Mouse (Mus musculus): Measurements from ENCODE around the gene Otulin.

Gene Otulin

DNA sequence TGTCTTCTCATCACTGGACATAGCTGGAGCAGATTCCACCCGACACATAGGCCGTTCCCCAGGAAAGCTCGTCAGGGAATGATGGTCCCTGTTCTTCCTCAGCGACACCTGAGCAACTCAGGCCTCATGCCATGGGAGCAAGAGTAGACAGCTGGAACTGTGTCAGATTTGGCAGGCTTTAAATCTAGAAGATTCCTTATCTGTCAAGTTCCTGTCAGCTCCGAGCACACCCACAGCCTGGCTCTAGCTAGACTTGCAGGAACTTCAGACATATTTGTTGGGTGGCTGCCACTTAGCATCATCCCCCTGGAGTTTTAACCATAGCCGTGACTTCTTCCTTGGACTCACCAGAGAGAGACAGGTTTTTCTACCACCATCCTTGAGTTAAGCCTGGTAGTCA, 82.4 kb downstream of the Otulin start:
- no peak for DNase-seq

DNA sequence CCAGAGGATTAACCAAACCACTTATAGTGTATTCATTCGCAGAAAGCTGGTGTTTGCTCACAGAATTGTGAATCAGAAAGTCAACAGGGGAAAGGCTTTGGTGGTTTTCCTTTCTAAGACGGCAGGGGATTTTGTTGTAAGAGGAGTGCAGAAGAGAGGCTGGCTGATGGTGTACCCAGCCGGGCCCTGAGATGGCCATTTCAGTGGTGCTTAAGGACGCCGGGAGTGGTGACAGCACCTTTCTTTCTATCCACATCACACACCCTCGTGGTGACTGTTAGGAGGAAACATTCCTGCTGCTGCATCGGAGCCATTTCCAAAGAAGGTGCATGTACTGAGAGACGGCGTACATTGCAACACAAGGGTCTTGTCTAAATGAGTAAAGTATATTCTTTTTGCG, 85.3 kb downstream of the Otulin start:
- DNase-seq, result no peak

DNA sequence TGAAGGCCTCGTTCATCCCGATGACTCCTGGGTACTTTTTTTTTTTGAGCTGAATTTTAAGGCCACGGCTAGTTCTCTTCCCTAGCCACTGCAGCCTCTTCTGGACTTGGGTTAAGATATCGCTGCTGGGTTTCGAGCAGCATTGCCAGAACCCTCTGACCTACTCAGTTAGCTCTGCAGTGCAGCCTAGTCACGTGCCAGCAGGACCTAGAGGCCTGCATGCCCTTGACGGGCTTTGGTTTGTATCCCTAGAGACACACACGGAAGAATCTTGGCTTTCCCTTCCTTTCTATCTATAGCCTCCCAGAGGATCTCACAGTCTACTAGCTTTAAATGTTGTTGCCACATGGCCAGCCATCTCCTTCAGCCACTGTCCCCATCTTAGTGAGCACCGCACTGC, 90.7 kb downstream of the Otulin start:
- DNase-seq, result peak in 1 of 2 experiments; percentile 21

- no peak for DNase-seq
Observed at GRCm38 (mm10) chr15:27537519-27538223, 92.8 kb downstream of the Otulin start.

DNA sequence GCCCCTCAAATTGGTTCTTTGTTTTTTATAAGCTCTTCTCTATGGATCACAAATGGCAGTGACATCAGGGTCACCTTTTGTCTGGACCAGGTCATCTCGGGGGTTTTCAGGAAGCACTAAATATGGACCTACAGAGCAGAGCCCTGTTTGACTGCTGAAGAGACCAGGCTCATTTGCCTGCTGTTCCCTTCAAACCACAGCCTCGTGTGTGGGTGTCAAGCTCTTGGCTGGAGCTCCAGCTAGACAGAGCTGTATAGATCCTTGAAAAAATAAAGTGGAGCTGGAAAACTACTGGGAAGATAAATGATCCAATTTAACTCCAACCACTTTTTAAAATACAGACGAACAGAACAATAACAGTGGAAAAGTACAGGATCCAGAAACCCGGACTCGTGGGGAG, 93.7 kb downstream of the Otulin start:
- no peak for DNase-seq

DNA sequence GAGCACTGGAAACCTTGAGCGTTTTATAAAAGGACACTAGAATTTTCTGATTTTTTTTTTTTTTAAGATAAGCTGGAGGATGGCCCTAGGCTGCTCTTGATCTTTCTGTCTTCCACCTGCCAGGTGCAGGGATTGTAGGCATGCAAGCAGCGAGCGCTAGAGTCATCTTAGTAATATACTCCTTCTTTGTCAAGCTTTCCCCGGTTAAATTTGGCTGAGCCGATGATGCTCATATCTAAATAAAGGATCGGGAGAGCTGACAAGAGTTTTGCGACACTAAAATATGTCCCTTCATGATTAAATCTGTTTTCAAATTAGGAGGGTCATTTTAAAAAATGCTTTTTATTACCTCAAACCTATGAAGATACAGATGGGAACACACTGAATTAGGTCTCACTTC, 94.3 kb downstream of the Otulin start:
- no peak for DNase-seq

DNA sequence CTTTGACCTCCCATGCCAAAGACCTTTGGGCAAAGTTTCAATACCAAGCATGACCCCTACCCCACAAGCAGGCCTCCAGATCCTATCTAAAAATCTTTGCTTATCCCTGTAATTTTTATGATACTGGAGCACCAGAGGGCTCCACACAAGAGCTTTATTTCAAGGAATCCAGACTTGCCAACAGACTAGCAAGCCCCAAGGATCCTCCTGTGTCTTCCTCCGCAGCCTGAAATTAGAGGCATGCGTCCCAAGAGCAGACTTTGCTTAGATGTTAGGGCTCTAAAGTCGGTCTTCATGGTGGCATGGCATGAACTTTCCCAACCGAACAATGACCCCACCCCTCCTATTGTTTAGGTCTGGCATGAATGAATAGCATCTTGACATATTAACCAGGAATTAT, 94.8 kb downstream of the Otulin start:
- no peak for DNase-seq

GRCm38 (mm10) chr15:27533036-27533435, 97.5 kb downstream of the Otulin start:
- no peak for DNase-seq

GRCm38 (mm10) chr15:27530023-27530422, 100.5 kb downstream of the Otulin start:
- DNase-seq, result no peak

GRCm38 (mm10) chr15:27528896-27529295, 101.6 kb downstream of the Otulin start:
- no peak for DNase-seq

GRCm38 (mm10) chr15:27525233-27526005, 105.1 kb downstream of the Otulin start:
- peak in 1 of 2 experiments; percentile 36 for DNase-seq

- no peak for DNase-seq
Observed at GRCm38 (mm10) chr15:27519857-27520256, 110.6 kb downstream of the Otulin start.

DNA sequence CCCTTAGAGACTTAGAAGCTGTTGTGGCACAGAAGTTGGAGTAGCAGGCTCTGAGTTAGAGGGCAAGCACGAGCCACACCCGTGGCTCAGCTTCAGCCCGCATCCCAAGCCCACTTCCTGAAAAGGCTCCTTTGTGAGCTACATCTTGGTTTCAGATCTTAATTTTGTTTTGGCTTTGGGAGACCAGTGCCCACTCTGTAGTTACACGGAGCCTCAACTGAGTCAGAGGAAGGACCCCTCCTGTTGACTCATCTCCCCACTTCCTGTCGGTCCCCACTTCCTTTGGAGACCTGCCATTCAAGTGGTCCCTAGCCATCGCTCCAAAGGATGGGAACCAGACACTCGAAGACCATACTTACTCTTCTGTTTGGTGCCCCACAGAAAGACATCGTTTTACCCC, 112.5 kb downstream of the Otulin start:
- no peak for DNase-seq

DNA sequence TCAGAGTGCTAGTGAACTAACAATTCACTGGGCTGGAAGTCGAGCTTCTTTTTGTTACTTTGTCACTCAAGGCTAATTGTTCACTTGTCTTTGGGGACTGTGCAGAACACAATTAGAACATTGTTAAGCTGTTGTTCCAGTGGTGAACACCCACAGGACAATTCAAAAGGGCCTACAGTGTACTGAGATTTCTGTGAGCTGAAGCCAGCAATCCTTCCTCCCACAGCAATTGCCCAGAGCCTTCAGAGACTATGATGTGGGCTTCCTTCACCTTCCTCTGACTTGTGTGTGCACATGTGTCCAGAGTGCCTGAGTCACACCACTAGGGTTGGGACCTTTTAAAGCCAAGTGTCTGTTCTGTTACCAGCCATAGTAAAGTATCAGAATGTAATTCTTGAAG, 113.6 kb downstream of the Otulin start:
- no peak for DNase-seq

- peak; percentile 75 to 76 for DNase-seq
Observed at GRCm38 (mm10) chr15:27508982-27509381, 121.5 kb downstream of the Otulin start.

DNA sequence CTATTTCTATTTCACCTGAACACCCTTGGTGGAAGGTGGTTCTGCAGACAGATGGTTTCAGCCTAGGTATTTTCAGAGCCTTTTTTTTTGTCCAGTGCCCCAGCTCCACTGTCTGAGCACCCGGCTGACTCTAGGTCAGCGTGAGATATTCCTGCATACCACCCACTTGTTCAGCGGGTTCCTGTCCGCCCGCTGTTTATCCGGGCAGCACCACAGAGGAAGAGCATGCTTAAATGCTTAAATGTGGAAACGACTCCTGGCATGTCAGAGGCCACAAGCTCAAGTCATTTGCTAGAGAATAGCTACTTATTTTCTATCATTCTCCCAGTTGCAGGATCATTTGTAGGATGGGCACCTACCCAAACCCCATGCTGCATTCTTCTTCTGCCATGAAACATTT, 122.3 kb downstream of the Otulin start:
- DNase-seq, result no peak

- DNase-seq, result no peak
Observed at GRCm38 (mm10) chr15:27506893-27507596, 123.4 kb downstream of the Otulin start.

DNA sequence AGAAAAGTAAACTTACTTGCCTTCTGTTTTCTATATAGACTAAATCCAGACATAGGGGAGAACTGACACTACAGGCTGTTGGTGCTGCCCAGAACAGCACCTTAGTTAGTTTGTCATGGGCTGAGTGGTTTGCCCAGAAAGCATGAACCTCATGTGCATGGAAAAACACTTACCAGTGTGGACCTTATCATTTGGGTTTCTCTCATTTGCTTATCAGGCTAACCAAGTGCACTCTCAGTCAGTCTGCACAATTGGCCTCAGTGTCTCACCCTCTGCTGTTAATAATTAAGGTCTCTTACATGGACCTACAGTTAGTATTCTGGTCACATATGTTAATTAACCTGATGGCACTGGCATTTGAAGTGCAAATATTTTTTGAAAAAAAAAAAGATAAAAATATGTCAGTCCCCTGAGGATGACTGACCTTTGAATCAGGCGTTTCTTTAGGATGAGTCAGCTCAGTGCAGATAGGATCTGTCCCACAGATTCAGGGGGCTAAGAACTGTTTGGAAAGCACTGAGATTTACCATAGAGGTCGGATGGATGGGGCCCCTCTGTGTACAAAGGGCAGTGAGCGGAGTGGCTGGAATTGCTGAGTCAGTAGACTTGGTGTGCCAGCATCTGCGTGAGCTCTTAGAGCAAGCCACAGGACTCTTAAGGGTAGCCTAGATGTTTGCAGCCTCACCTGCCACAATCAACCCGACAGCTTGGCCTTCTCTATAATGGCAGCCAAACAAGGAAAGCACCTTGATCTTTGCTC, 124.2 kb downstream of the Otulin start:
- no peak for DNase-seq

- DNase-seq, result no peak
Observed at GRCm38 (mm10) chr15:27503801-27504730, 126.4 kb downstream of the Otulin start.

- DNase-seq, result peak in 1 of 2 experiments; percentile 34
Observed at GRCm38 (mm10) chr15:27503221-27503620, 127.3 kb downstream of the Otulin start.

GRCm38 (mm10) chr15:27502338-27502737, 128.2 kb downstream of the Otulin start:
- no peak for DNase-seq

- DNase-seq, result no peak
Observed at GRCm38 (mm10) chr15:27500390-27500789, 130.1 kb downstream of the Otulin start.
